Mouse (Mus musculus) erythroblast, embryonic 14.5 days (primary cell): ENCODE results near the gene Gjb5. TPM values are rescaled to one million over a fixed set of nuclear protein-coding genes. Genes with fewer than 3 reads are reported as not detected.

Experiments
- H3K27me3 ChIP-seq: 2 replicates; pipeline ENCODE4 v1.6.1; 2012; ENCODE audit warnings: inconsistent platforms; ENCODE audit not compliant: control insufficient read depth
- H3K36me3 ChIP-seq: 2 replicates; pipeline ENCODE4 v1.6.1; 2012; ENCODE audit warnings: mild to moderate bottlenecking, inconsistent platforms; ENCODE audit not compliant: control insufficient read depth
- H3K4me1 ChIP-seq: 2 replicates; pipeline ENCODE4 v1.6.1; 2012; ENCODE audit warnings: inconsistent platforms; ENCODE audit not compliant: control insufficient read depth
- H3K4me3 ChIP-seq: replicated peaks from 2 replicates; pipeline ENCODE3; 2012; ENCODE audit warnings: moderate library complexity, mild to moderate bottlenecking, inconsistent platforms
- H3K9me3 ChIP-seq: 2 replicates; pipeline ENCODE4 v1.6.1; 2012; ENCODE audit warnings: low read length, inconsistent platforms, mixed read lengths; ENCODE audit not compliant: control insufficient read depth
- GATA1 ChIP-seq: IDR thresholded peaks from 2 replicates; pipeline ENCODE4 v1.6.1; 2012; ENCODE audit warnings: low read length, inconsistent platforms, mixed read lengths
- TAL1 ChIP-seq: IDR thresholded peaks from 3 replicates; pipeline ENCODE4 v1.6.1; 2012; ENCODE audit warnings: low read length, inconsistent platforms, mixed read lengths
- polyA plus RNA-seq: library from polyadenylated mRNA; stranded (reverse); fragments of >175 nt; gene quantifications from 2 replicates; pipeline ENCODE4 v1.2.3, GENCODE M21; 2012

The Gjb5 gene
- not detected in 2 replicates for polyA plus RNA-seq

DNA sequence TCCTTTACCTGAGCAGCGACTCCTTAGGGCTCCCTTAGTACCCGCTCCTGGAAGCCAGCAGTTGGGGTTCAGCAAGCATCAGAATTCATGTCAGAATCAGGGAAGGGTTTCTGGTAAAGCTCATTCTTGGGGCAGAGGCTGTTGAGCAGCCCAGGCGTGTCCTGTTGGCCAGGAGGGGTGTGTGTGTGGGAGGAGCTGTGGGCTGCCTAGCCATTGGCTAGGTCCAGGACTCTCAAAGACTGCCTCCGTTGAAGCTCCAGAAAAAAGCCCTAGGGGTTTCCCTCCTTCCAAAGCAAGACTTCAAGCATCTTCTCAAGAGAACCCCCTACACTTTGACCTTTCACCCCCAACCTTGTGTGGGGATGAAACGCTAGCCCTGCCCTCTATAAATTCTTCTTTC is at the start of gene Gjb5:
Gene Gjb5 (minus strand): TSS at position 164 of the 400 bp plus-strand sequence.
- no peak within 1 kb of the TSS for H3K4me3 ChIP-seq
- TF ChIP-seq GATA1 (no peak), TAL1 (no peak)
- peaks cover 7% of the 10 kb centered on the region for H3K4me1 ChIP-seq
- H3K27me3 ChIP-seq, result no peaks in the 10 kb centered on the region
- no peaks in the 10 kb centered on the region; the same call in 1 of the 2 replicates for H3K36me3 ChIP-seq
- H3K9me3 ChIP-seq, result no peaks in the 10 kb centered on the region

GRCm38 (mm10) chr4:127402614-127403013 is 44.6 kb upstream of the Gjb5 start:
- Histone ChIP-seq H3K36me3 (no peaks in the 10 kb centered on the region), H3K4me3 (no peak overlapping the region), H3K4me1 (no peaks in the 10 kb centered on the region), H3K9me3 (peaks cover 13% of the 10 kb centered on the region), H3K27me3 (no peaks in the 10 kb centered on the region)
- TF ChIP-seq GATA1, result no peak

- Histone ChIP-seq H3K27me3 (no peaks in the 10 kb centered on the region), H3K4me3 (no peak overlapping the region), H3K36me3 (no peaks in the 10 kb centered on the region), H3K4me1 (no peaks in the 10 kb centered on the region), H3K9me3 (peaks cover 13% of the 10 kb centered on the region)
- TF ChIP-seq TAL1 (no peak), GATA1 (no peak)
These were observed 44.2 kb upstream of the Gjb5 start for GRCm38 (mm10) chr4:127402166-127402565.

DNA sequence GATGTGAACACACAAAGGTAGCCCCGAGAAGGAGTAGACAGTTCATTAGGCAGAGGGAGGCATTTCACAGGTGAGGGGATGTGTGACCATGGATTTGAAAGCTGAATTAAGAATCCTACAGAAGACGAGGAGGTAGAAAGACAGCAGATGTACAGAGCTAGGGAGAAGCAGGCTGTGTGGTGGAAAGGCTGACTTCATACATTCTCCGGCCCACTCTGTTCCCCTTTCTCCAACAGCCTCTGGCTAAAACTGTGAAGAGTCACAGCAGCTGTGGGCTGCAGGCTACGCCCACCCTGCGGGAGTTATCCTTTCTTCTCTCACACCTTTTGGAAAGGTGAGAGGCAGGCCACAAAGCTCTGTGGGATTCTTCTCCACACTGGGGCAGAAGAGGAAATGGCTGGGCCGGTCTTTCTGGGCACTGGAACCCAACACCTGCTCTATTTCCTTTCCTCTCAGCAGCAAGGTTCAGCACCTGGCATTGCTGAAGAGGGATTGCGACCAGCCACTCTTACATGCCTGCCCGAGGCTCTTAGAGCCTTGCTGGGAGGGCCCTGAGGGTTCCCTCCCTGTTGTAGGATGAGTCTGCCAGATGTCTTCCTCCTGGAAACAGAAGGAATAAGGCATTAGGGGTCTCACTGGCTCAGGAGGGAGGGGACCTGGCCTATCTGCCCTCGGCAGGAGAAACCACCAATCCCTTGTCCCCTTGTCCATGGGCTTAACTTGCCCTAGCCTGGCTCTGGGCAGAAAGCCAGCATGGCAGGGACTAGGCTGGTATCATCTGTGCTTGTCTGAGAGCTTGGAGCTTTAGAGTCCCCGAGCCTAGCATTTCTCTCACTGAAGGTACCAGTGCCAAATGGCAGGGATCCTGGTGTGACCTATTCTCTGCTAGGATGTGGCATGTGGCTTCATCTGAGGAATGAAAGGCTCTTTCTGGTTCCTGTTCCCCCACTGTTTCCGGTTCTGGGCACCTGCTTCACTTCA is 42.5 kb upstream of the Gjb5 start:
- TF ChIP-seq GATA1, result no peak
- TF ChIP-seq TAL1, result no peak
- Histone ChIP-seq H3K9me3 (peaks cover 10% of the 10 kb centered on the region), H3K4me1 (no peaks in the 10 kb centered on the region), H3K36me3 (no peaks in the 10 kb centered on the region), H3K27me3 (no peaks in the 10 kb centered on the region), H3K4me3 (no peak overlapping the region)

- no peak for TF ChIP-seq GATA1
- no peaks in the 10 kb centered on the region for H3K36me3 ChIP-seq
- H3K4me3 ChIP-seq, result no peak overlapping the region
- no peaks in the 10 kb centered on the region for H3K4me1 ChIP-seq
- H3K27me3 ChIP-seq, result no peaks in the 10 kb centered on the region
- H3K9me3 ChIP-seq, result peaks cover 4% of the 10 kb centered on the region; the same call in 1 of the 2 replicates
These were observed 37.6 kb upstream of the Gjb5 start for GRCm38 (mm10) chr4:127395591-127395990.

GRCm38 (mm10) chr4:127389645-127390044 is 31.7 kb upstream of the Gjb5 start:
- H3K36me3 ChIP-seq, result no peaks in the 10 kb centered on the region
- no peak overlapping the region for H3K4me3 ChIP-seq
- peaks cover 4% of the 10 kb centered on the region; the same call in 1 of the 2 replicates for H3K9me3 ChIP-seq
- no peaks in the 10 kb centered on the region for H3K27me3 ChIP-seq
- TF ChIP-seq TAL1 (no peak), GATA1 (no peak)
- no peaks in the 10 kb centered on the region for H3K4me1 ChIP-seq

GRCm38 (mm10) chr4:127377344-127377743 is 19.4 kb upstream of the Gjb5 start:
- Histone ChIP-seq H3K27me3 (no peaks in the 10 kb centered on the region), H3K36me3 (no peaks in the 10 kb centered on the region), H3K4me3 (no peak overlapping the region), H3K4me1 (no peaks in the 10 kb centered on the region), H3K9me3 (no peaks in the 10 kb centered on the region)
- TF ChIP-seq GATA1, result no peak

- Histone ChIP-seq H3K4me1 (no peaks in the 10 kb centered on the region), H3K4me3 (no peak overlapping the region), H3K9me3 (no peaks in the 10 kb centered on the region), H3K36me3 (no peaks in the 10 kb centered on the region), H3K27me3 (no peaks in the 10 kb centered on the region)
- TF ChIP-seq TAL1 (no peak), GATA1 (no peak)
These were observed 17.7 kb upstream of the Gjb5 start for GRCm38 (mm10) chr4:127375541-127376177.

DNA sequence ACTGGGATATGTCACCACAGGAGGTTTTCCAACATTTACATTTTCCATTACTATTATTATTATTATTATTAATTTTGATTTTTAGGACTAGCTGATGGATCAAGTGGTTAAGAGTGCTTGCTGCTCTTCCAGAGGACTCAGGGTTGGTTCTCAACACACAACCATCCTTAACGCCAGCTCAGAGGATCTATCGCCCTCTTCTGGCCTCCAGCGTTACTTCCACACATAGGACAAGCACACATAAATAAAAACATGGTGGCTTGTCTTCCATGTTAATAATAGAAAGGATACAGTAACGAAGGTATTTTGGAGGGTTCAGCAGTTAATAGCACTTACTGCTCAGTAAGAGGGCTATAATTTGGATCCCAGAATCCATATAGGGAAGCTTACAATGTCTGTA is 16.7 kb upstream of the Gjb5 start:
- TF ChIP-seq GATA1 (no peak), TAL1 (no peak)
- Histone ChIP-seq H3K9me3 (no peaks in the 10 kb centered on the region), H3K4me3 (no peak overlapping the region), H3K36me3 (no peaks in the 10 kb centered on the region), H3K27me3 (no peaks in the 10 kb centered on the region), H3K4me1 (no peaks in the 10 kb centered on the region)
